Mouse (Mus musculus) megakaryocyte-erythroid progenitor cell, adult 5-6 weeks (primary cell): ENCODE measurements at regions not wholly inside any gene's neighbourhood (a gene's known extent, or its start where the extent isn't known, plus 50 kb on each side); places are given as distances from the start of the nearest gene placed in this dataset.

Experiments
- ATAC-seq: replicated peaks from 2 replicates; pipeline ENCODE4 v1.8.0; 2016; ENCODE audit warnings: mild to moderate bottlenecking, inconsistent platforms; ENCODE audit not compliant: severe bottlenecking, poor library complexity, low FRiP score, low TSS enrichment

- ATAC-seq = no peak
These were observed 65.0 kb upstream of the Tbx3 start for GRCm38 (mm10) chr5:119605444-119605843.

GRCm38 (mm10) chr5:119613413-119613812 is 57.1 kb upstream of the Tbx3 start:
- ATAC-seq = no peak

GRCm38 (mm10) chr5:119613981-119614770 is 56.3 kb upstream of the Tbx3 start:
- no peak for ATAC-seq

- no peak for ATAC-seq
These were observed 54.8 kb upstream of the Tbx3 start for GRCm38 (mm10) chr5:119615681-119616080.

GRCm38 (mm10) chr5:119617856-119618255 is 52.6 kb upstream of the Tbx3 start:
- no peak for ATAC-seq

GRCm38 (mm10) chr5:119619906-119620305 is 50.6 kb upstream of the Tbx3 start:
- ATAC-seq = no peak
